Mouse (Mus musculus) liver, adult 2 months (tissue): ENCODE measurements around the gene Lingo3.

ENCODE experiments used
- CTCF ChIP-seq: fragments of 200-500 bp; IDR thresholded peaks from 2 replicates; pipeline ENCODE4 v1.5.1; 2011; ENCODE audit warnings: low read depth, low read length, control low read depth
- POLR2A ChIP-seq: fragments of 200-500 bp; IDR thresholded peaks from 2 replicates; pipeline ENCODE4 v1.6.1; 2011; ENCODE audit warnings: low read length, control low read depth; ENCODE audit not compliant: insufficient read depth; ENCODE audit errors: extremely low read depth

DNA sequence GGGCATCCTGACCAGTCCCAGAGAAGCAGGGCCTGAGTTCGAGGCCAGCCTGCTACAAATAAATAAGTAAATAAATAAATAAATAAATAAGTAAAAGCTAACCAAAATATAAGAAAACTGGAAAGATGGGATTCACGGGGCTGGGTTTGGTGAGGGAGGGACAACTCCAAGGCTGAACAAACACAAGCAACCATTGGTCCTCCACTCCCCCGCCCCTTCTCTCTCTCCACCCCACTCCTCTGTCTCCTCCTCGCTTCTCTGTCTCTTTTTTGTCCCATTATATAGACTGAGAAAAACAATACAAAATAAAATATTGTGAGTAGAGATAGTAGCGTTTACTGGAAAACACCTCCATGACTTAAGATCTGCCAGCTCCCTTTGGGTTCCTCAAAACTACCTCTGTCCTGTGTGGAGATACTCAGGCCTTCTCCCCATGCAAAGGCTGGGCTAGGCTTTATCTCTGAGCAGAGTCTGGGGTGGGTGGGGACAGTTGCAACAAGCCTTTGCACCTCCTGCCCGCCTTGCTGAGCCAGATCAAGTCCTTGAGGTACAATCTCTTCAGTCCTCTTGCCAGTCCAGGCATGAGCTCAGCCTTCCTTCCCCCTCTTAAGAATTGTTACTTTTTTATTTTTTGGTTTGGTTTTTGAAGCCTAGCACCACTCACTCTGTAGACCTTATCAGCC, 25.1 kb downstream of the Lingo3 start:
- no peak for TF ChIP-seq CTCF
- TF ChIP-seq POLR2A: no peak
